Mouse (Mus musculus) limb, embryonic 12.5 days (tissue): ENCODE measurements around the gene Olfr364-ps1. TPM values are rescaled to one million over a fixed set of nuclear protein-coding genes. Genes with fewer than 3 reads are reported as not detected.

Source experiments
- ATAC-seq: fragments of 200-750 bp; cut with Nextera tagmentation; 2 replicates; pipeline ENCODE4 v1.8.0; 2017; ENCODE audit warnings: low read depth, moderate TSS enrichment; ENCODE audit not compliant: insufficient number of reproducible peaks, insufficient read depth, low FRiP score, low TSS enrichment
- H3K27ac ChIP-seq: fragments of 300-500 bp; sonication (generic); 2 replicates; pipeline ENCODE4 v1.5.1; 2016; ENCODE audit warnings: mild to moderate bottlenecking, moderate library complexity
- H3K27me3 ChIP-seq: fragments of 300-500 bp; sonication (generic); 2 replicates; pipeline ENCODE4 v1.6.1; 2016; ENCODE audit warnings: mild to moderate bottlenecking, moderate library complexity
- H3K36me3 ChIP-seq: fragments of 300-500 bp; sonication (generic); 2 replicates; pipeline ENCODE4 v1.6.1; 2016; ENCODE audit warnings: mild to moderate bottlenecking, moderate library complexity
- H3K4me1 ChIP-seq: fragments of 300-500 bp; sonication (generic); replicated peaks from 2 replicates; pipeline ENCODE4 v1.6.1; 2016
- H3K4me2 ChIP-seq: fragments of 300-500 bp; sonication (generic); 2 replicates; pipeline ENCODE4 v1.6.1; 2016; ENCODE audit warnings: mild to moderate bottlenecking, moderate library complexity
- H3K4me3 ChIP-seq: fragments of 300-500 bp; sonication (generic); replicated peaks from 2 replicates; pipeline ENCODE4 v1.5.1; 2016; ENCODE audit warnings: mild to moderate bottlenecking
- H3K9ac ChIP-seq: fragments of 300-500 bp; sonication (generic); replicated peaks from 2 replicates; pipeline ENCODE4 v1.6.1; 2016; ENCODE audit warnings: mild to moderate bottlenecking, moderate library complexity
- H3K9me3 ChIP-seq: fragments of 300-500 bp; sonication (generic); 2 replicates; pipeline ENCODE4 v1.6.1; 2016; ENCODE audit warnings: mild to moderate bottlenecking, moderate library complexity
- WGBS: fragments of 180-500 bp; shearing (Covaris S2); methylation state at CpG from one replicate; pipeline ENCODE4 v1.1.7; 2016; 5-methylcytosine and 5-hydroxymethylcytosine counted together
- polyA plus RNA-seq: library from polyadenylated mRNA; unstranded; fragments of >200 nt; fragmentation: Nextera tagmentation; extraction: Ambion mirVana; gene quantifications from 2 replicates; pipeline ENCODE4 v1.2.1, GENCODE M21; 2016

The Olfr364-ps1 gene
- polyA plus RNA-seq = not detected in 2 replicates

DNA sequence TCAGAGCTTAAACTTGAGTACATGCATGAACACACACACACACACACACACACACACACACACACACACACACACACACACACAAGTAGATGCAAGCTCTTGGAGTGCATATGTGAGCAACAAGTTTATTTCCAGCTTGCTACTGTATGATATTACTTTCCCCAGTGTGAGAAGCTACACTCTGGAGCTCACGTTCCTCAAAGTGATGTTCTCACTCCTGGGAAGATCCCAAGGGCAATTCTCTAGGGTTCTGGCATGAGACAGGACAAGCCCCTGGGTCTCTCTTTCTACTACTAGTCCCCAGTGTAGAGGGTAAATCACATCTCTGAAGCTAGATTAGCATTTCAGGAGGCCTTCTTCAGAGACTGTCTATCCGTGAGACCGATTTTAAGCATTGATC is at the start of gene Olfr364-ps1:
TSS of gene Olfr364-ps1 (plus strand) at position 301 of the 400 bp plus-strand sequence.
- Histone ChIP-seq H3K4me1 (no peaks in the 10 kb centered on the region), H3K9ac (no peak within 1 kb of the TSS), H3K27me3 (no peaks in the 10 kb centered on the region), H3K4me2 (no peak within 1 kb of the TSS), H3K9me3 (peaks cover 21% of the 10 kb centered on the region), H3K27ac (no peak within 1 kb of the TSS), H3K36me3 (no peaks in the 10 kb centered on the region), H3K4me3 (no peak within 1 kb of the TSS)
- ATAC-seq = no peak
- WGBS = 82% methylated on average over 3 of the region's 3 CpGs

DNA sequence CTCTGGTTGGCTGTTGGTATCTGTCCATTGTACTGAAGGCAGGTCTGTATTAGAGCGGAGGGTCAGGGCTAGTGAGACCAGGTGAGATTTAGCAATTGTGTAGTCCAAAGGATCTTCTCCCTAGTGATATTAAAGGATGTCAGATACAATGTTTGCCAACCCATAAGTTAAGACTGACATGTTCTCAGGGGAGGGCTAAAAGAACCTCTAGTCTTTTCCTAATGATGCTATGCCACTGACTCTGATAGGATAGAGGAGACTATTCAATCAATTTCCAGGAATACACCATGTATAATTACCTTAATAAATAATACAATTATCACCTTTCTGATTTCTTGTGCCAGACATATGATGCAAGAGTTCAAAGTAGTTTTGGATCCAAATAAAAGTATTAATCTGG is 21.3 kb upstream of the Olfr364-ps1 start, which contains the start of gene Olfr362:
TSS of gene Olfr362 (minus strand) at position 101 of the 400 bp plus-strand sequence.
- Histone ChIP-seq H3K36me3 (no peaks in the 10 kb centered on the region), H3K4me2 (no peak within 1 kb of the TSS), H3K9me3 (0 out of 2 replicates have a peak, but pooled peaks cover 7% of the 10 kb centered on the region), H3K4me3 (no peak within 1 kb of the TSS), H3K9ac (no peak within 1 kb of the TSS), H3K27ac (no peak within 1 kb of the TSS), H3K4me1 (no peaks in the 10 kb centered on the region), H3K27me3 (no peaks in the 10 kb centered on the region)
- 76% methylated on average over 1 of the region's 1 CpGs for WGBS
- no peak for ATAC-seq

DNA sequence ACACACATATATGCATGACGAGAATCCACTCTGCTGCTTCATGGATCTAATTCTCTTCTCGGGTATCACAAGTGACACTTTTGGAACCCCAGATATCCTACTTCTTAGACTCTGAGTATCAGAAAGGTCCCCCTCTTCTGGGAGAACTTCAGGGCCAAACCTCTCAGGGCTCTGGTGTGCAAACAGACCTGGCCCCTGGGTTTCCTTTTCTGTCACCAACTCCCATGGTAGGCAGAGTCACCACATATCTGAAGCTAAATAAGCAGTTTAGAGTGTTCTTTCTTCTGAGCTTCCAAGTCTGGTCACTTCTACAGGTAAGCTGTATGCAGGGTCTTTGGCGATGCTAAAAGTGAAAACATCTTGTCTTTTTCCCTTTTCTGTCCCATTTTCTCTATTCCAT is 48.8 kb downstream of the Olfr364-ps1 start, which contains the start of gene Olfr365:
TSS of gene Olfr365 (plus strand) at position 301 of the 400 bp plus-strand sequence.
- ATAC-seq = no peak
- 80% methylated on average over 3 of the region's 3 CpGs for WGBS
- Histone ChIP-seq H3K36me3 (no peaks in the 10 kb centered on the region), H3K9me3 (peaks cover 5% of the 10 kb centered on the region; the same call in 1 of the 2 replicates), H3K4me1 (no peaks in the 10 kb centered on the region), H3K9ac (no peak within 1 kb of the TSS), H3K4me2 (no peak within 1 kb of the TSS), H3K4me3 (no peak within 1 kb of the TSS), H3K27me3 (no peaks in the 10 kb centered on the region), H3K27ac (no peak within 1 kb of the TSS)

Other genes with a start within 250 kb of the Olfr364-ps1 start
- not detected in 2 replicates for gene Olfr353, start 246.4 kb upstream of the Olfr364-ps1 start, polyA plus RNA-seq
- gene Olfr354, start 233.6 kb upstream of the Olfr364-ps1 start, polyA plus RNA-seq = not detected in 2 replicates
- gene Olfr355, start 210.4 kb upstream of the Olfr364-ps1 start, polyA plus RNA-seq = not detected in 2 replicates
- gene Olfr356, start 202.2 kb upstream of the Olfr364-ps1 start, polyA plus RNA-seq = not detected in 2 replicates
- not detected in 2 replicates for gene Olfr357, start 145.5 kb upstream of the Olfr364-ps1 start, polyA plus RNA-seq
- not detected in 2 replicates for gene Olfr358, start 130.0 kb upstream of the Olfr364-ps1 start, polyA plus RNA-seq
- gene Olfr360, start 73.6 kb upstream of the Olfr364-ps1 start, polyA plus RNA-seq = not detected in 2 replicates
- gene Olfr361, start 50.0 kb upstream of the Olfr364-ps1 start, polyA plus RNA-seq = not detected in 2 replicates
- not detected in 2 replicates for gene Olfr362, start 21.4 kb upstream of the Olfr364-ps1 start, polyA plus RNA-seq
- not detected in 2 replicates for gene Olfr365, start 48.9 kb downstream of the Olfr364-ps1 start, polyA plus RNA-seq
- not detected in 2 replicates for gene Olfr366, start 72.3 kb downstream of the Olfr364-ps1 start, polyA plus RNA-seq
- gene Olfr368, start 187.2 kb downstream of the Olfr364-ps1 start, polyA plus RNA-seq = not detected in 2 replicates
- 48.1 and 50.5 TPM in 2 replicates for gene Pdcl, start 220.0 kb downstream of the Olfr364-ps1 start, polyA plus RNA-seq